Mouse (Mus musculus) megakaryocyte, embryonic 14.5 days (primary cell): ENCODE measurements at regions not wholly inside any gene's neighbourhood (a gene's known extent, or its start where the extent isn't known, plus 50 kb on each side); places are given as distances from the start of the nearest gene placed in this dataset.

Source experiments
- FLI1 ChIP-seq: IDR thresholded peaks from 2 replicates; pipeline ENCODE4 v1.6.1; 2012; ENCODE audit warnings: low read length, inconsistent platforms, mixed read lengths
- GATA1 ChIP-seq: IDR thresholded peaks from 3 replicates; pipeline ENCODE4 v1.6.1; 2012; ENCODE audit warnings: mixed read lengths, low read length, inconsistent platforms, borderline replicate concordance

DNA sequence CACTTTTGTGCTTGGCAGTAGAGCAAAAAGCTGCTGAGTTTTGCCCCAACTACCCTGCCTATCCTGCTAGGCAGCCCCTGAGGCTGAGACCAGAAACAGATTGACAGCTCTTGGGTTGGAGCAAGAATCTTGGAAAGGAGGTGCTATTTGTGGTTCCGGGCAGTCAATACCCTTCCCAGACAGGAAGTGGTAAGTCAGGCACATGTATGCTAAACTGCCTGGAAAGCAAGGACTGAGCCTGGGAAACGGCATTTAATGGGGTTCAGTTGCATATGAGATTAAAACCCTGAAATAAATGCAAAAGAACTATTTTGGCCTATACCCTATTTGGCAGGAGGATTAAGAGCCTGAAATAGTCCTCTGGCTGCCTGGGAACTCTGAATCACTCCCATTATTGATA is 266.9 kb downstream of the Etaa1 start:
- TF ChIP-seq GATA1 = no peak
- TF ChIP-seq FLI1 = no peak
